Mouse (Mus musculus): ENCODE results near the gene Tada1. TPM values are rescaled to one million over a fixed set of nuclear protein-coding genes. Genes with fewer than 3 reads are reported as not detected.

Gene Tada1
- 12.7 and 17.4 TPM in 2 replicates for polyA plus RNA-seq (2012)

DNA sequence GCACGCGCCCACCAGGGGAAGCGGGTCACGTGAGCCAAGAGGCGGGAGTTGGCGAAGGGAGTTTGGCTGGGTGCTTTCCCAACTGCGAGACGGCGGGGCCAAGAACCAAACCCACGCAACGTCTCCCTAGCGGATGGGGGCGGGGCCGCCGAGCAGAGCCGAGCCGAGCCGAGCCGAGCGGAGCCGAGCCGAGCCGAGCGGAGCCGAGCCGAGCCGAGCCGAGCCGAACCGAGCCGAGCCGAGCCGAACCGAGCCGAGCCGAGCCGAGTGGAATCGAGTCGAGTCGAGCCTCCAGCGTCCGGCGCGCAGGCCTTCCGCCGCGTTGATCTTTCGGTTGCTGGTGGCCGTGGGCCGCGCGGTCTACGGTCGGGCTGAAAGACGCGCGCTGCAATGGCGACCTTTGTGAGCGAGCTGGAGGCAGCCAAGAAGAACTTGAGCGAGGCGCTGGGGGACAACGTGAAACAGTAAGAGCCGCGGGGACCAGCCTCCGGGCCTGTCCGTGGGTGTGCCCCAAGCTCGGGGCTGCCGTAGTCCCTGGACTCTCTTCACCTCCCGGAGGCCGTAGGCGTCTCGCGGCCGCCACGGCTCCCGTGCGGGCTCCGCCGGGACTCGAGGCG is at the start of gene Tada1:
Gene Tada1, plus strand, starts transcription at position 85 of the 617 bp plus-strand sequence.
- TF ChIP-seq GATA1 (IDR thresholded peaks at IDR 0.05; ENCODE audit: low read length) = no peak

DNA sequence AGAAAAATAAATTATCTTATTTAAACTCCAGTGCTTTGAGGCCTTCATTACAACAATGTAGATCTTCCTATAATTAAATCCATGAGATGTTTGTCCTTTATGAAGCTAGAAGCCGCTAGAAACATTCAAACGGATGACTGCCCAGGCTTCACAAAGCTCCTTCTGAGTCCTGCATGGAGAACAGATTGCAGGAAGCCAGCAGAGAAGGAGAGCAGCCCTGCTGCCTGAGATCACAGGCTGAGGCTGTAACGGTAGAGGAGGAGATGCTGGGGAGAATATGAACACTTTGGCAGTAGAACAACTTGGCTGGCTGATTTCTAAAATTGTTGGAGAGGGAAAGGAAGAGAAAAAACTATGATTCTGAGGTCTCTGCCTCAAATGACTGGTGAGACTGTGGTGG is 48.1 kb upstream of the Tada1 start:
- no peak for TF ChIP-seq GATA1 (IDR thresholded peaks at IDR 0.05; ENCODE audit: low read length)

GRCm38 (mm10) chr1:166339110-166339509 is 39.8 kb upstream of the Tada1 start:
- no peak for TF ChIP-seq GATA1 (IDR thresholded peaks at IDR 0.05; ENCODE audit: low read length)

DNA sequence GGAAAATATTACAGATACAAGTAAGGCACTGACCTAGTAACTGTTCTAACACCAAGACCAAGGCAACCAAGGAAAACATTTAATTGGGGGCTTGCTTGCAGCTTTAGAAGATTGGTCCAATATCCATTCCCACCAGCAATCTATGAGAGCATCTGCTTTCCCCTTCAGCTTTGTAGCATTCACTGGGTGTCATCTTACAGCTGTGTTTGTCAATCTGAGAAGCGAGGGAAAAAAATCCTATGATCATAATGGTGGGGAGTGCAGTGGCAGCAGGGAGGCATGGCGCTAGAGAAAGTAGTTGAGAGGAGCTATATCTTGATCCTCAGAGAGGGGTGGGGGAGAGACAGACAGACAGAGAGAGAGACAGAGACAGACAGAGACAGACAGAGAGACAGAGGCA is 36.8 kb upstream of the Tada1 start:
- TF ChIP-seq GATA1 (IDR thresholded peaks at IDR 0.05; ENCODE audit: low read length) = no peak

DNA sequence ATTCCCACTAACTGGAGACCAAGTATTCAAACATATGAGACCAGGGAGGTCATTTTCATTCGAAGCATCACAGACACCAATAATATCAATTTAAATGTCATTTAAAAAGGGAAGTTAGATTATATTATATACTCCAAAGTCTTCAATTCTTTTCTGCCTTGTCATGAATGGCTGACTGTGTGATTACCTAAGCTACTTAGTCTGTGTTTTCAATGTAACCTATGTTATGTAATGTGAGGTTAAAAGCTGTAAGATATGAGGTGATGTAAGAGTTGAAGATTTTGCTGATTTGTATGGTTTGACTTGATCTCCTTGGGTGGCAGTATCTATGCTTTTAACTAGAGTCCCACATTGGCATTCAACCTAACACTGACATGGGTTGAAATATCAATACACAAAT is 36.4 kb upstream of the Tada1 start:
- no peak for TF ChIP-seq GATA1 (IDR thresholded peaks at IDR 0.05; ENCODE audit: low read length)

- TF ChIP-seq GATA1 (IDR thresholded peaks at IDR 0.05; ENCODE audit: low read length) = no peak
These were observed 35.3 kb upstream of the Tada1 start for GRCm38 (mm10) chr1:166343586-166343985.

DNA sequence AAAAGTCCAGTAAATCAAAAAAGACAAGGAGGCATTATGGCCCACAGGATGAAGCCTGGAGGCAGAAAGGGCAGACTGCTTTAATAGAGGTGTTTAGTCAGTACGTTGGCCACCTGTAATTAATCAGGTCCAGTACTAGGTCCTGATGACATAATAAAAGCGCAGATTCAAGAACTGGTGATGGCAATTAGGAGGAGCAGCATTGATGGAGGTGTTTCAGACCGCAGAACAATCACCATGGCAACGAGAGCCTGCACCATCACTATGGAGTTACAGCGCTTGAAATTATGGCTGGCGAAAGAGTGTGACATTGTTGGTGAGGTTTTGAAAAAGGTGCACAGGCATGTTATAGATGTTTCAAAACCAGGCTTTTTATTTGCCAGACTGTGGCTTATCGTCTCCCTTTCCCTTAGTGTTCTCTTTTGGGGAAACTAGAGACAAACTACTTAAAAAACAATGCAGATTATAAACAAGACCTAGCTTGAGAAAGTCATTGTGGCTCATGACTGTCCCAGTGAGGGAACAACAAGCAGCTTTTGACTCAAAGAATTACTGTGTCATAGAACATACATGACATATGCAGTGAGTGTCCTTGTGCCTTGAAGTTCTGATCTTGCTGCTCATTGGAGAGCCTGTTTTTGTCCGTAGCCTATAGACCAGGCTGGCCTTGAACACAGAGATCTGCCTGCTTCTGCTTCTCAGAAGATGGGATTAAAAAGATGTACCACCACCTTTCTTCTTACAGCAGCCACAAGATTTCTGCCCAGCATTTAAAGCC is 34.4 kb upstream of the Tada1 start:
- TF ChIP-seq GATA1 (IDR thresholded peaks at IDR 0.05; ENCODE audit: low read length) = no peak

- no peak for TF ChIP-seq GATA1 (IDR thresholded peaks at IDR 0.05; ENCODE audit: low read length)
These were observed 33.3 kb upstream of the Tada1 start for GRCm38 (mm10) chr1:166345602-166346001.

DNA sequence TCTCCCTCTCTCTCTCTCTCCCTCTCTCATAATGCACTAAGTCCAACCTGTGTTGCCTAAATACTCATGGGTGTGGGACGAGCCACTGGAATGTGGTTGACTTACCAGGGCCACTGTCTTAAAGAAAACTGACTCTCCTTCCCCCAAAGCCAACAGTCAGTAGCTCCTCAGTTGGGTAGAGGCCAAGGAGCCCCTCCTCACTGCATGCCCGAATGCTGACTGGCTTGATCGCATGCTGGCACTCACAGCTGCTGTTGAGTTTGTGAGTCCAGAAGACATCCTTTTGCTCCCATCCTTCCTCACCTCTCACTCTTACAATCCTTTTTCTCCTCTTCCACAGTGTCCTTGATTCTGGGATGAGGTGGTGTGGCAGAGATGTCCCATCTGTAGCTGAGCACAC is 32.0 kb upstream of the Tada1 start:
- TF ChIP-seq GATA1 (IDR thresholded peaks at IDR 0.05; ENCODE audit: low read length) = no peak

GRCm38 (mm10) chr1:166349341-166349740 is 29.6 kb upstream of the Tada1 start:
- TF ChIP-seq GATA1 (IDR thresholded peaks at IDR 0.05; ENCODE audit: low read length) = no peak

DNA sequence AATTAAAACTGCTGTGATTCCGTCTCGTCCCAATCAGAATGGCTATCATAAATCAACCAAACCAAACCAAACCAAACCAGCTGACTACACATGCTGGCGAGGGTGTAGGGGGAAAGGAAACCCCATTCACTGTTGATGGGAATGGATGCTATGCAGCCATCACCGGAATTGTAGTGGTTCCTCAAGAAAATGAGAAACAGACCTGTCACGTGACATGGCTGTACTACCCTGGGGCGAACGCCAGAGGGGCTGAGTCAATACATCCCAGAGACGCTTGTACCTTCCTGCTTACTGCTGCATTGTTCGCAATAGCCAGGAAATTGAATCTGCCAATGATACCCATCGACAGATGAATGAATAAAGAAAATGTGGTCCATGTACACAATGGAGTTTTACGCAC is 29.1 kb upstream of the Tada1 start:
- no peak for TF ChIP-seq GATA1 (IDR thresholded peaks at IDR 0.05; ENCODE audit: low read length)

DNA sequence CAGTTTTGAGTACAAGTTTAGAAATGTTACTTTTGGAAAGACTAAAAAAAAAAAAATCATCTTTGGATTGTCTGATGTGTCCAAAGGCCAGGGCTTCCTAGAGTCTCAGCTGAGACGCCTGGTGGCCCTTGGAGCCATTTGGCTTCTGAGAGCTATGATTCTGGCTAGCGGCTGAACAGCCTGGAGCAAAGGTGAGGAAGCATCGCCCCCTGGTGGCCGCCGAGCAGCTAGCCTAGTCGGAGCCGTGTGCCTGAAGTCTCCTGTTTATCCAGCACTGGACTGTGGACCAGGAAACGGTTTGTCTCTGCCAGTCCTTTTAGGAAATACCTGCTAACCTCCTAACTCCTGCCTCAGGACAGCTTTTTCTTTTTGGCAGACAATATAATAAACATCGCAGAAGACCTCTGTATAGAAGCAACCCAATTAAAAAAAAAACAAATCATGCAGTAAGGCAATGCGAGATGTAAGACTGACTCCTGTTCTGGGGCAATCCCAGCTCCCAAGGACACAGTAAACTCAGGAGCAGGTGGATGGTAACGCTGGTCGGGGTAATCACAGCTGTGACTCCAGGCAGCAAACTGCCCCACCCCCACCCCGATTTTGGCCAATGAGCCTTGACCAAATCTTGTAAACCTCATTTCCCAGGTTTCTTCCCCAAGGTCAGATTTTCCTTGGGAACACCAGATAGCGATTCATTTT is 18.6 kb upstream of the Tada1 start:
- no peak for TF ChIP-seq GATA1 (IDR thresholded peaks at IDR 0.05; ENCODE audit: low read length)

- no peak for TF ChIP-seq GATA1 (IDR thresholded peaks at IDR 0.05; ENCODE audit: low read length)
These were observed 18.0 kb upstream of the Tada1 start for GRCm38 (mm10) chr1:166360896-166361295.

DNA sequence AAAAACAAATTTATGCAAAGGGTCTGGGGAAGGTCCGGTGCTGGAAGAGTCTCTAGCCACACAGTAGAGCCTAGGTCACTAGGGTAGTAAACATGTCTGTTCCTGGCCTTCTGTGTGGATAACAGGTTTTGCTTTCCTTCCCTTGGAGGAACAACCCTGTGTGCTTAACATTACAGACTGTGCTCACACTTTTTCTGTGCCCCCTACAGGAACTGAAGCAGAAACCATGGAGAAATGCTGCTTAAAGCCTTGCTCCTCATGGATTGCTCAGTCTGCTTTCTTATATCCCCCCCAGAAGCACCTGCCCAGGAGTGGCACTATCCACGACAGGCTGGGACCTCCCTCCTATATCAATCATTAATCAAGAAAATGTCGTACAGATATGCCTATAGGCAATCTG is 17.1 kb upstream of the Tada1 start:
- no peak for TF ChIP-seq GATA1 (IDR thresholded peaks at IDR 0.05; ENCODE audit: low read length)

DNA sequence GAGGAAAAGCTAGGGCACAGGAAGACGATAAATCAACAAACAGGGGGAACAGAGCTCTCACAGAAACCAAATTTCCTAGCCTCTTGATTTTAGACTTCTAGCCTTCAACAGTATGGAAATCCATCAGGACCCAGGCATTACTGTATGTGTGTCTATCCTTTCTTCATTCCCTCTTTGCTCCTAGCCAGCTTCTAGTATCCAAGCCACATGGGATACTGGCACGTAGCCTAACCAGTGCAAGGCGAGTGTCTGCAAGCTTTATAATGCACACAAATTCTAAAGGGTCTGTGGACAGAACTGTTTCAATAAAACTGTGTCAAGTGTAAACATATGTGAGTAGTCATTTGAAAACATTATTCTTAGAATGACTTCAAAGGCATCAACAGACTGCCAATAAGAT is 16.2 kb upstream of the Tada1 start:
- TF ChIP-seq GATA1 (IDR thresholded peaks at IDR 0.05; ENCODE audit: low read length) = no peak

- TF ChIP-seq GATA1 (IDR thresholded peaks at IDR 0.05; ENCODE audit: low read length) = no peak
These were observed 15.8 kb upstream of the Tada1 start for GRCm38 (mm10) chr1:166363122-166363521.

- TF ChIP-seq GATA1 (IDR thresholded peaks at IDR 0.05; ENCODE audit: low read length) = no peak
These were observed 1.7 kb upstream of the Tada1 start for GRCm38 (mm10) chr1:166377171-166377570.
